Mouse (Mus musculus): ENCODE results near the gene Nup93.

DNA sequence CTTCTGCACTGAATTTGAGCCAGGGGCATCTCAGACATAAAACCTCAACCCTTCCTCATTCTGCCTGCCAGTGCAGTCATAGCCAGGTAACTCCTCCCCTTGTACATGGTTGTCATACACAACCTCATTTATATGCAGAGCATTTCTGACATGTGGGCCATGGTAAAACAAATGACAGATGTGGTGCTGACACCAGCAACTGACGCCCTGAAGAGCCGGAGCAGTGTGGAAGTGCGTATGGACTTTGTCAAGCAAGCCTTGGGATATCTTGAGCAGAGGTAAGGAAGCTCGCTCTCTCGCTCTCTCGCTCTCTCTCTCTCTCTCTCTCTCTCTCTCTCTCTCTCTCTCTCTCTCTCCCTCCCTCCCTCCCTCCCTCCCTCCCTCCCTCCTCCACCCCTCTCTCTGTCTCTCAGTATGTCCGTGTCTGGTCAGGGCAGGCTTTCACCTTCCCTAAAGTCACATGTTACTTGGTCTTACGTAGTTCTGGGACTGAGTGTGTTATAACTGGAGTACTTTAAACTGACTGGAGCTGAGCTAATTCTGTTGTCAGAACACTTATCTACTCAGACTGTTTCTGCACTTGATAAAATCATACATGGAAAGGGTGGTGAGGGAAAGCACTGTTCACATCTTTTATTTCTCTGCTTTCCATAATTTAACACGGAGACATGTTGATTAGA, 82.1 kb downstream of the Nup93 start:
- TF ChIP-seq CTCF (IDR thresholded peaks at IDR 0.05; ENCODE audit: extremely low read depth, insufficient read depth, low read length) (no peak), POLR2A (IDR thresholded peaks at IDR 0.05; ENCODE audit: extremely low read depth, insufficient read depth, low read length) (no peak)

All from cortical plate, adult 2 months (tissue).